Mouse (Mus musculus) heart, adult 2 months (tissue): ENCODE data around the gene Lefty1.
A peak's percentile ranks its signal among the peaks of the same experiment; 100 is the strongest.

Experiments used
- CTCF ChIP-seq: fragments of 200-600 bp; IDR thresholded peaks from 2 replicates; pipeline ENCODE4 v1.8.1; 2022; ENCODE audit warnings: antibody characterized with exemption, mild to moderate bottlenecking, moderate library complexity
- EP300 ChIP-seq: fragments of 200-500 bp; IDR thresholded peaks from 2 replicates; pipeline ENCODE4 v1.6.1; 2011; ENCODE audit warnings: low read depth, low read length, control low read depth; ENCODE audit not compliant: insufficient read depth
- POLR2A ChIP-seq: fragments of 200-500 bp; IDR thresholded peaks from 2 replicates; pipeline ENCODE4 v1.6.1; 2011; ENCODE audit warnings: mild to moderate bottlenecking, low read depth, low read length, control low read depth; ENCODE audit not compliant: insufficient read depth

DNA sequence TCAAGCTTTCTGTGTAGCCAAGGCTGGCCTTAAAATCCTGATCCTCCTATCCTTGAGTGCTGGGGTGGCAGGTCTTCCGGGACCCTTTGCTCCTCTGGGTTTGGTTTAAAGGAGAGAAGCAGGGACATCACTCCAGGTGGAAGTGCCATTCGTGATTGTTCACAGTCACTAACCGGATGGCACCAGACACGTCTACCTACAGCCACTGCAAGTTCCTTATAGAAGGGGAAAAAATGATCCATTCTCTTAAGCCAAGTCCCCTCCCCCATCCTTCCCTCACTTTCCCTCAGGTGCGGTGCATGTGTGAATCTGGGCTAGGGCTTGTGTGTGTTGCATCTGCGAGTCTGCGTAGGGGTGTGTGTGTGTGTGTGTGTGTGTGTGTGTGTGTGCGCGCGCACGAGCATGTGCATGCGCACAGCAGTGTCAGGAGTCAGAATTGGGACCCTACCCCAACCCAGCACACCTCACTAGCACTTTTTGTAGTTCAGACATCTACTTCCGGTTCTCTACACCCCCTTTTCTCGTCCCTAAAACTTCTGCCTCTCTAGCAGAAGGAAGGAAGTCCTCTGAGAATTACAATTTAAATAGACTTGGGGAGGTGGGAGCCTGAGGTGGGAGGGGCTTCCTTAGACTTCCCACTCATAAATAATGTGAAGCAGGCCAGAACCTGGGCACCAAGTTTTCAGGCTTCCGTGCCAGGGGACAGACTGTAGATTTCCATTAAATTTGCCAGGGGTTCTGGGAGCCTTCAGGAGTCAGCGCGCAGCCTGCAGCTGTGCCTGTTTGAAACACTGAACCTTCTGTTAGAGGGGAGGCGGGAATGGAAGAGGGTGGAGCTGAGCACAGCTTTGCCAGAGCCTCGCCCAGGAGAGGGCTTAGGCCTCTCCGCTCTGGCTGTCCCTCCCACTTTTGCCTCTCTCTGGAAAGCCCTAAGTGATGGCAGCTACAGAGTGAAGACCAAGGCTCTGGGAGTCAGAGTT lies 10.5 kb downstream of the Lefty1 start:
- TF ChIP-seq EP300 = 0 out of 2 replicates have a peak, but pooled peaks have one; percentile 14
- TF ChIP-seq CTCF = no peak
- TF ChIP-seq POLR2A = peak; percentile 51; the same call in 1 of the 2 replicates
